Mouse (Mus musculus) heart, adult 2 months (tissue): ENCODE data around the gene Oaz2.

ENCODE experiments used
- CTCF ChIP-seq: fragments of 200-600 bp; IDR thresholded peaks from 2 replicates; pipeline ENCODE4 v1.8.1; 2022; ENCODE audit warnings: antibody characterized with exemption, mild to moderate bottlenecking, moderate library complexity
- EP300 ChIP-seq: fragments of 200-500 bp; IDR thresholded peaks from 2 replicates; pipeline ENCODE4 v1.6.1; 2011; ENCODE audit warnings: low read depth, low read length, control low read depth; ENCODE audit not compliant: insufficient read depth
- POLR2A ChIP-seq: fragments of 200-500 bp; IDR thresholded peaks from 2 replicates; pipeline ENCODE4 v1.6.1; 2011; ENCODE audit warnings: mild to moderate bottlenecking, low read depth, low read length, control low read depth; ENCODE audit not compliant: insufficient read depth

DNA sequence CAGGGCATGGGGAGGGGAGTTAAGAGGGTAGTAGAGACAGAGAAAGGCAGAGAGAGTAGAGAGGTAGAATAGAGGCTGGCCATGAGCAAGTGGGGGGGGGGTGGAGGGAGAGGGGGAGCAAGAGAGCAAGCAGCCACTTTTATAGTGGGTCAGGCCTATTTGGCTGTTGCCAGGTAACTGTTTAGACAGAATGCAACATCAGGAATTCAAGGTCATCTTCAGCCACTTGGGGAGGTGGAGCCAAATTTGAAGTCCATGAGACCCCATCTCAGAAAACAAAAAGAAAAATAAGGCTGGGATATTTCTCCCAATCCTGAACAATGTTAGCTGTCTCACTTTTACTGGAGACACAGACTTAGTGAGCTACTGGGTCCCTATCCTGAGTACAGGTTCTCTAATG lies 25.3 kb upstream of the Oaz2 start:
- no peak for TF ChIP-seq EP300
- no peak for TF ChIP-seq CTCF
- no peak for TF ChIP-seq POLR2A
